Mouse (Mus musculus): ENCODE data around the gene Pdk4. TPM values are rescaled to one million over a fixed set of nuclear protein-coding genes. Genes with fewer than 3 reads are reported as not detected.
A peak's percentile ranks its signal among the peaks of the same experiment; 100 is the strongest.

Pdk4 gene
- polyA plus RNA-seq, 1 experiment from 2014 or later: 1.1 TPM

DNA sequence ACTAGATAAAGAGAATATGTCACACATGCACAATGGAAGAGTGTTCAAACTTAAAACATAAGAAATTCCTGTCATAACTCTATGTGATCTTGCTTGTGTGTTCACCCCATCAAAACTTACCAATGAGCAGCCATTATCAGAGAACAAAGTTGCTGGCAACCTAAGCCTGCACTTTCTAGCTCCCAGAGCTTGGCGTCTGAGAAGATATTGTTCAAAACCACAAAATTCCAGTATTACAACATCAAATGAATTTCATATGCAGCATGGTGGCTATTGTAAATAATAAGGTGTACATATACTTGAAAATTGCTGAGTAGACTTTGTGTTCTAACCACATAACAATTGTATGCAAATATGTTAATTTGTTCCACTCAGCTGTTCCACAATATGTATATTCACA is 6.7 kb upstream of the Pdk4 start:
- H3K27me3 ChIP-seq (ENCODE audit: control insufficient read depth, insufficient read depth, low read length): no peaks in the 10 kb centered on the region
- no peak overlapping the region for H3K27ac ChIP-seq (replicated peaks; ENCODE audit: low read depth, low read length)
- H3K9me3 ChIP-seq (ENCODE audit: control insufficient read depth, low read length): no peaks in the 10 kb centered on the region
- DNase-seq (ENCODE audit: low spot score) (no peak), ATAC-seq (ENCODE audit: insufficient number of reproducible peaks, low FRiP score, low TSS enrichment, low read depth) (no peak)
- H3K4me3 ChIP-seq (ENCODE audit: low read depth, low read length): no peak overlapping the region
- no peaks in the 10 kb centered on the region for H3K4me1 ChIP-seq (ENCODE audit: control insufficient read depth, insufficient read depth, low read length)
- no peak overlapping the region for H3K4me2 ChIP-seq (ENCODE audit: low read depth, severe bottlenecking)
- no peaks in the 10 kb centered on the region for H3K36me3 ChIP-seq (ENCODE audit: control insufficient read depth, insufficient read depth, low read length)
- WGBS: 94% methylated on average over 1 of the region's 1 CpGs
- H3K9ac ChIP-seq (ENCODE audit: low read length): no peak overlapping the region

- Histone ChIP-seq H3K9ac (ENCODE audit: low read length) (no peak overlapping the region), H3K27me3 (ENCODE audit: control insufficient read depth, insufficient read depth, low read length) (no peaks in the 10 kb centered on the region), H3K4me2 (ENCODE audit: low read depth, severe bottlenecking) (no peak overlapping the region), H3K27ac (replicated peaks; ENCODE audit: low read depth, low read length) (no peak overlapping the region), H3K9me3 (ENCODE audit: control insufficient read depth, low read length) (no peaks in the 10 kb centered on the region), H3K4me3 (ENCODE audit: low read depth, low read length) (no peak overlapping the region), H3K4me1 (ENCODE audit: control insufficient read depth, insufficient read depth, low read length) (no peaks in the 10 kb centered on the region), H3K36me3 (ENCODE audit: control insufficient read depth, insufficient read depth, low read length) (no peaks in the 10 kb centered on the region)
- WGBS: 91% methylated on average over 10 of the region's 10 CpGs
- DNase-seq (ENCODE audit: low spot score) (no peak), ATAC-seq (ENCODE audit: insufficient number of reproducible peaks, low FRiP score, low TSS enrichment, low read depth) (no peak)
Observed at GRCm38 (mm10) chr6:5501551-5501950, 5.4 kb upstream of the Pdk4 start.

- no peaks in the 10 kb centered on the region for H3K36me3 ChIP-seq (ENCODE audit: control insufficient read depth, insufficient read depth, low read length)
- H3K27me3 ChIP-seq (ENCODE audit: control insufficient read depth, insufficient read depth, low read length): no peaks in the 10 kb centered on the region
- ATAC-seq (ENCODE audit: insufficient number of reproducible peaks, low FRiP score, low TSS enrichment, low read depth): no peak
- H3K4me3 ChIP-seq (ENCODE audit: low read depth, low read length): no peak overlapping the region
- no peak overlapping the region for H3K9ac ChIP-seq (ENCODE audit: low read length)
- H3K4me1 ChIP-seq (ENCODE audit: control insufficient read depth, insufficient read depth, low read length): no peaks in the 10 kb centered on the region
- WGBS: 87% methylated on average over 11 of the region's 11 CpGs
- no peaks in the 10 kb centered on the region for H3K9me3 ChIP-seq (ENCODE audit: control insufficient read depth, low read length)
- H3K27ac ChIP-seq (replicated peaks; ENCODE audit: low read depth, low read length): no peak overlapping the region
- no peak overlapping the region for H3K4me2 ChIP-seq (ENCODE audit: low read depth, severe bottlenecking)
- no peak for DNase-seq (ENCODE audit: low spot score)
Observed at GRCm38 (mm10) chr6:5498740-5499139, 2.6 kb upstream of the Pdk4 start.

GRCm38 (mm10) chr6:5496854-5497235 is 736 bp upstream of the Pdk4 start:
- Histone ChIP-seq H3K27ac (replicated peaks; ENCODE audit: low read depth, low read length) (no peak overlapping the region), H3K27me3 (ENCODE audit: control insufficient read depth, insufficient read depth, low read length) (no peaks in the 10 kb centered on the region), H3K9ac (ENCODE audit: low read length) (no peak overlapping the region), H3K4me1 (ENCODE audit: control insufficient read depth, insufficient read depth, low read length) (no peaks in the 10 kb centered on the region), H3K9me3 (ENCODE audit: control insufficient read depth, low read length) (no peaks in the 10 kb centered on the region), H3K4me3 (ENCODE audit: low read depth, low read length) (no peak overlapping the region; the same call in 1 of the 2 replicates), H3K4me2 (ENCODE audit: low read depth, severe bottlenecking) (peak overlapping the region; percentile 99; the same call in 1 of the 2 replicates), H3K36me3 (ENCODE audit: control insufficient read depth, insufficient read depth, low read length) (no peaks in the 10 kb centered on the region)
- WGBS: 45% methylated on average over 3 of the region's 3 CpGs
- DNase-seq (ENCODE audit: low spot score): no peak
- no peak for ATAC-seq (ENCODE audit: insufficient number of reproducible peaks, low FRiP score, low TSS enrichment, low read depth)

DNA sequence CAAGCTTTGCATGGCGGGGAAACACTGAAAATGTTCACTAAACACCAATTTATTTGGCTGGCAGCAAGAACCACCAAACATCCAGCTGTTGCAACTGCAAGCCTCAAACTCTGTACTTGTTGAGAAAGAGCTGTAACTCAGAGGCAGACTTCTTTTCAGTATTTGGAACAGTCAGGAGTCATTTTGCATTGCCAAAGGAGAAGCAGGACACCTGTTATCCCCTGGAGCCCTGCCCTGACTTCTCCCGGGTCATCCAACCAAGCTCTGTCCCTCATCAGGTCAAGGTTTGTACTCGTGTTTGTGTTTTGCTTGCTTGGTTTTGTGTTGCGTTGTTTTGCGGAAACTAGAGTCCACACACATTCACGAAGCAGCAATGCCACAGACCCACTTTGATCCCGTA is 11.1 kb downstream of the Pdk4 start:
- ATAC-seq (ENCODE audit: insufficient number of reproducible peaks, low FRiP score, low TSS enrichment, low read depth) (no peak), DNase-seq (ENCODE audit: low spot score) (no peak)
- WGBS: 92% methylated on average over 7 of the region's 7 CpGs
- Histone ChIP-seq H3K4me2 (ENCODE audit: low read depth, severe bottlenecking) (no peak overlapping the region), H3K27ac (replicated peaks; ENCODE audit: low read depth, low read length) (no peak overlapping the region), H3K4me3 (ENCODE audit: low read depth, low read length) (no peak overlapping the region), H3K9me3 (ENCODE audit: control insufficient read depth, low read length) (no peaks in the 10 kb centered on the region), H3K9ac (ENCODE audit: low read length) (no peak overlapping the region), H3K27me3 (ENCODE audit: control insufficient read depth, insufficient read depth, low read length) (no peaks in the 10 kb centered on the region), H3K4me1 (ENCODE audit: control insufficient read depth, insufficient read depth, low read length) (no peaks in the 10 kb centered on the region), H3K36me3 (ENCODE audit: control insufficient read depth, insufficient read depth, low read length) (no peaks in the 10 kb centered on the region)

DNA sequence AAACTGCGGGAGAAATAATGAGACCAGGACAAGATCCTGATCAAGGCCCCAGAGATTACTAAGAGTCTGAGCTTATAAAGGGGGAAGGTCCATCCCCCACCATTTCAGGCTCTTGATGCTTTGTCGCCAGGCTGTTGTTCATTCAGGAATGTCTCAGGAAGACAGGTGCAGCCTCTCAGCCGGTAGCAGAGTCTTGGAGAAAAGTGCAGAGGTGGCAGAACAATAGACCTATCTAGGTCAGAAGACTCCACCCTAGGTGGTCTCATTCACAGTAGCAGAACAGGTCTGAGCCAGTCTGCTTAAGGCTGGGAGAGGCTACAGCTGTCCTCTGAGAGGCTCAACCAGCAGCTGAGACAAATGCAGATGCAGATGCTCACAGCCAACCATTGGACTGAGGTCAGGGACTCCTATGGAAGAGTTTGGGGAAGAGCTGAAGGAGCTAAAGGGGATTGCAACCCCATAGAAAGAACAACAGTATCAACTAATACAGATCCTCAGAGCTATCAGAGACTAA is 13.8 kb downstream of the Pdk4 start:
- ATAC-seq (ENCODE audit: insufficient number of reproducible peaks, low FRiP score, low TSS enrichment, low read depth) (no peak), DNase-seq (ENCODE audit: low spot score) (no peak)
- Histone ChIP-seq H3K9ac (ENCODE audit: low read length) (no peak overlapping the region), H3K36me3 (ENCODE audit: control insufficient read depth, insufficient read depth, low read length) (no peaks in the 10 kb centered on the region), H3K4me2 (ENCODE audit: low read depth, severe bottlenecking) (no peak overlapping the region), H3K4me3 (ENCODE audit: low read depth, low read length) (no peak overlapping the region), H3K9me3 (ENCODE audit: control insufficient read depth, low read length) (no peaks in the 10 kb centered on the region), H3K4me1 (ENCODE audit: control insufficient read depth, insufficient read depth, low read length) (no peaks in the 10 kb centered on the region), H3K27ac (replicated peaks; ENCODE audit: low read depth, low read length) (no peak overlapping the region), H3K27me3 (ENCODE audit: control insufficient read depth, insufficient read depth, low read length) (no peaks in the 10 kb centered on the region)
- 70% methylated on average over 3 of the region's 3 CpGs for WGBS

DNA sequence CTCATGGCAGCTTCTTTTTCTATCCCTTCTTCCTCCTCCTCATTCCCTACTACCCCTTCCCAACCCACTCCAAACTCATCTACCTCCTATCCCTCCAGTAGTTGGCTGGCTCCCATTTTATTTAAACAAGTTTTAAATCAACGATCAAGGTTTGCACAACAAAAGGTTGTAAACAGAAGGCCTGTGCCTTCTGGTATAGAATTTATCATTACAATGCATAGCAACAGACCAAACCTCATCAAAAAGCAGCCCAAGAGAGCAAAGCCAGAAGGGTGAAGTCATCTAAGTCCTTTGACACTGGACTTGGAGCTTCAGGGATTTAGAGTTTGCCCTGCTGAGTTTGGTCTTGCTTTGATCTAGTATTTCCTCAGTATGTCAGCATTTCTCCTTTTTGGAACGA is 15.0 kb downstream of the Pdk4 start:
- Histone ChIP-seq H3K4me3 (ENCODE audit: low read depth, low read length) (no peak overlapping the region), H3K4me1 (ENCODE audit: control insufficient read depth, insufficient read depth, low read length) (no peaks in the 10 kb centered on the region), H3K9me3 (ENCODE audit: control insufficient read depth, low read length) (no peaks in the 10 kb centered on the region), H3K27me3 (ENCODE audit: control insufficient read depth, insufficient read depth, low read length) (no peaks in the 10 kb centered on the region), H3K4me2 (ENCODE audit: low read depth, severe bottlenecking) (no peak overlapping the region), H3K36me3 (ENCODE audit: control insufficient read depth, insufficient read depth, low read length) (no peaks in the 10 kb centered on the region), H3K9ac (ENCODE audit: low read length) (no peak overlapping the region), H3K27ac (replicated peaks; ENCODE audit: low read depth, low read length) (no peak overlapping the region)
- ATAC-seq (ENCODE audit: insufficient number of reproducible peaks, low FRiP score, low TSS enrichment, low read depth) (no peak), DNase-seq (ENCODE audit: low spot score) (no peak)
- WGBS: 93% methylated on average over 2 of the region's 2 CpGs

DNA sequence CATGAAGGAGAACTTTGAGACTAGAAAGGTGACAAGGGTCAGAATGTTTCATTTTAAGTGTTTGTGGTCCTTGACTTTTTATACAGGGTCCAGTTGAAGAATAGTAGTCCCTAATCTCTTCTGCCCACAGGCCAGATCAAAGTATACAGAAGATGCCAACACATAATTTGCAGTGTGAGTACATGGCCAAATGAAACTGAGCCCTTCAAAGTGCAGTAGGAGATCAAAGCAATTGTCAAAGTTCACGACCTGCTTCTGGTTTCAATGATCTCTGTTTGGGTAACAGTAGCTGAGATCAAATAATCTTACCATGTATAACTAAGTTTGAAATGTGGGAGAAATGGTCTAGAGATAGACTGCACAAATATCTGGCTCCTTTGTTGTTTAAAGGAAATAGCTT is 22.1 kb downstream of the Pdk4 start:
- no peaks in the 10 kb centered on the region for H3K36me3 ChIP-seq (ENCODE audit: control insufficient read depth, insufficient read depth, low read length)
- H3K4me3 ChIP-seq (ENCODE audit: low read depth, low read length): no peak overlapping the region
- H3K4me1 ChIP-seq (ENCODE audit: control insufficient read depth, insufficient read depth, low read length): no peaks in the 10 kb centered on the region
- no peak overlapping the region for H3K9ac ChIP-seq (ENCODE audit: low read length)
- H3K9me3 ChIP-seq (ENCODE audit: control insufficient read depth, low read length): no peaks in the 10 kb centered on the region
- H3K4me2 ChIP-seq (ENCODE audit: low read depth, severe bottlenecking): no peak overlapping the region
- no peaks in the 10 kb centered on the region for H3K27me3 ChIP-seq (ENCODE audit: control insufficient read depth, insufficient read depth, low read length)
- ATAC-seq (ENCODE audit: insufficient number of reproducible peaks, low FRiP score, low TSS enrichment, low read depth) (no peak), DNase-seq (ENCODE audit: low spot score) (no peak)
- H3K27ac ChIP-seq (replicated peaks; ENCODE audit: low read depth, low read length): no peak overlapping the region
- WGBS: 29% methylated on average over 1 of the region's 1 CpGs

DNA sequence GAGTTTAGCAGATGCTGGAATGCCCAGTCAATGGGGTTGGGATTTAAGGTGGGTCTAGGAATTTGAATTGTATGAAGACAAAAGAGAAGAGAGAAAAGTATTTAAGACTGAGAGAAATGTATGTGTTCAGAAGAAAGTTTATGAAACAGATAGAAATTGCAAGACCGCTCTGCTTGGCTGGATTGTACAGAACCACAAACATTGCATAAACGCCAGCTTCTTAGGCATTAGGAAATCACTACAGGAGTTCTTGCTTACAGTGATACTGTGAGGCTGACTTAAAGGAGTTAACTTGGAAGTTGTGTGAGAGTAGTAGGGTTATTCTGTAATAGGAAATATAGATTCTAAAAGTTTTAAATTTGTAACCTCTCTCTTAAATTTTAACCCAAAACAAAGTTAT is 23.4 kb downstream of the Pdk4 start:
- WGBS: 92% methylated on average over 2 of the region's 2 CpGs
- Histone ChIP-seq H3K4me1 (ENCODE audit: control insufficient read depth, insufficient read depth, low read length) (no peaks in the 10 kb centered on the region), H3K36me3 (ENCODE audit: control insufficient read depth, insufficient read depth, low read length) (no peaks in the 10 kb centered on the region), H3K27me3 (ENCODE audit: control insufficient read depth, insufficient read depth, low read length) (no peaks in the 10 kb centered on the region), H3K4me2 (ENCODE audit: low read depth, severe bottlenecking) (no peak overlapping the region), H3K9ac (ENCODE audit: low read length) (no peak overlapping the region), H3K27ac (replicated peaks; ENCODE audit: low read depth, low read length) (no peak overlapping the region), H3K4me3 (ENCODE audit: low read depth, low read length) (no peak overlapping the region), H3K9me3 (ENCODE audit: control insufficient read depth, low read length) (no peaks in the 10 kb centered on the region)
- DNase-seq (ENCODE audit: low spot score) (no peak), ATAC-seq (ENCODE audit: insufficient number of reproducible peaks, low FRiP score, low TSS enrichment, low read depth) (no peak)
